Mouse (Mus musculus): ENCODE measurements around the gene Tshz2.
"Not testable (repeated sequence)": the region's sequence is repeated elsewhere in the genome, so short reads cannot be mapped to it uniquely, and the experiment has no call there.

Tshz2 gene

DNA sequence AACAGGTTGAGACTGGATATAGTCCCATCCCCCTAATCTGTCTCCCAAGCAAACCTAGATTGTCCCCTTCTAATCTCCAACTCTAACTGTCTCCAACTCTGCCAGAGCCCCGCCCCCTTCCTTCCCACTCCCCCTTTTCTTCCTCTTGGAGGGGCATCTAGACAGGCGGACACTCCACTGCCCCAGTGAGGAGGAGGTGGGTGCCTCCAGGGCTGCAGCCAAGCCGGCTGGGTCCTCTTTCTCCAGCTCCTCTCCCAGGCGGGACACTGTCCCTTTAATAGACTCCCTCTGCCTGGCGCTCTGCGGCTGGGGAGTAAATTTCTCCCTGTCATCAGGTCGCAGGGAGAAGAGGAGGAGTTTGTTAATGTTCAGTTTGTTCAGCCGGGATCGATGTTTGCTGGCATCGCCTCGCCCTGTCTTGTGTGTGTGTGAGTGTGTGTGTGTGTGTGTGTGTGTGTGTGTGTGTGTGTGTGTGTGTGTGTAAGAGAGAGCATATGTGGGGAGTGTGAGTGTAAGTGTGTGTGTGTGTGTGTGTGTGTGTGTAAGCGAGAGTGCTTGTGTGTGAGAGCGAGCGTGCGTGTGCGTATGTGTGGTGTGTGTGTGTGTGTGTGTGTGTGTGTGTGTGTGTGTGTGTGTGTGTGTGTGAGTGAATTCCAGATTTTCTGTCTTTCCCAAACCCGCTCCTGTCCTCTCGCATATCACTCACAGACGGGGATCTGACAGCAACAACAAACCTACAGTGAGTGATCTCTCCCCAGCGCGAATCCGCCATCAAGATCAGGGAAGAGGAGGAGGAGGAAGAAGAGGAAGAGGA lies at the start of gene Tshz2:
Gene Tshz2, plus strand, starts transcription at position 676 of the 814 bp plus-strand sequence.
- DNase-seq (ENCODE audit: low spot score) = no peak

- DNase-seq (ENCODE audit: low spot score) = no peak
These were observed 49.3 kb upstream of the Tshz2 start for GRCm38 (mm10) chr2:169583476-169583875.

GRCm38 (mm10) chr2:169584745-169585456 lies 47.9 kb upstream of the Tshz2 start:
- no peak for DNase-seq (ENCODE audit: low spot score)

- DNase-seq (ENCODE audit: low spot score) = no peak
These were observed 47.1 kb upstream of the Tshz2 start for GRCm38 (mm10) chr2:169585631-169586285.

DNA sequence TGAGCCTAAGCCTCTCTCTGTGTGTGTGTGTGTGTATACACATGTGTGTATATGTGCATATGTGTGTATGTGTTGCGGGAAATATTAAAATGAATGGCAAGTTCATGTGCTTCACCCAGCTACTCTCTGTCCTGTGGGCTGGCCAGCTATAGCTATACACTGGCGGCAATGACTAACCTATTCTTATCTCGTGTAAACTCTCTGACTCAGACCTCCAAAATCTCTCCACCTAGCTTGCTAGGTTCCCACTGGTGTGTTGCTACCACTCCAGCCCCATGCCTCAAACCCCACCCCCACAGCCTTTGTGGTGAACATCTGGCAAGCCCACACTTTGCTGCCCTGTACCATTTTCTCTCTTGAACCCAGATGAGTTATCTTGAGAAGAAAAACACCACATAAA lies 46.1 kb upstream of the Tshz2 start:
- no peak for DNase-seq (ENCODE audit: low spot score)

DNA sequence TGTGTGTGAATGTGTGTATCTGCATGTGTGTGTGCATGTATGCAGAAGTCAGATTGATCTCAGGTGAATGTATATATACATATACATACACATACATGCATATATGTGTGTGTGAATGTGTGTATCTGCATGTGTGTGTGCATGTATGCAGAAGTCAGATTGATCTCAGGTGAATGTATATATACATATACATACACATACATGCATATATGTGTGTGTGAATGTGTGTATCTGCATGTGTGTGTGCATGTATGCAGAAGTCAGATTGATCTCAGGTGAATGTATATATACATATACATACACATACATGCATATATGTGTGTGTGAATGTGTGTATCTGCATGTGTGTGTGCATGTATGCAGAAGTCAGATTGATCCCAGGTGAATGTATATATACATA lies 45.2 kb upstream of the Tshz2 start, which contains the start of gene Gm11011:
Gene Gm11011, minus strand, starts transcription at position 101 of the 400 bp plus-strand sequence.
- not testable (repeated sequence) for DNase-seq (ENCODE audit: low spot score)

DNA sequence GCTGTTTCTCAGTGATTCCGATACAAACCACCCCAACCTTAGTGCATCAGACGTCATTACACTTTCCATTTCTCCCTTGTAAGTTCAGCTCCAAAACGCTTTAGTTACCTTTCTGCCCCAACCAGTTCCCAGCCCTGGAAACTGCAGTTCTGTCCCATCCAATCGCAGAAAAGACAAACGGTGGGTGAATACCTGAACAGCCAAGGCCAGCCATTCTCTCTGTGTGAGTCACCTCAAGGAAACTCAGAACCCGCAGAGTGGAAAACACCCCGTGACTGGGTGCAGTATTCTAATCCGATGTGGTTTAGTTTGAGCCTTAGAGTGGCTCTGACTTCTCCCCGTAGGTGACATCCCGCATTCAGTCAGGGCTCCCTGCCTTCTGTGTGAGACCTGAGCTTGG lies 43.1 kb upstream of the Tshz2 start:
- DNase-seq (ENCODE audit: low spot score) = no peak

DNA sequence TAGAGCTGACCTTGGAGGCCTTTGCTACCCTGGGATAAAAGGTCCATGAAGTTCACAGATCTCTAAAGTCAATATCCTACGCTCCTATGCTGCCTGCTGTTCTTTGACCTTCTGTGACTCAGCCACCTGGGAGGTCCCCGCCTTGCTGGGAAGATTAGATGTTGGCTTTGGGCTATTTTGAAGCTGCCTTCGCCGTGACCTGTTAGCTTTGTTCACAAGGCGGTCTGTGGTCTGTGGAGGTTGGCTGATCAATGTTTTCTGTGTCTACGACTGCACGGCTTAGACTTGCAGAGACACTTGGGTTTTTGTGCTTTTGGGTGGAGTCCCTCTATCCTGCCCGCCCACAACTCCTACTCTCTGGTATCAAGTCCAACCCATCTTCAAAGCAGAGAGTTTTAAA lies 42.4 kb upstream of the Tshz2 start:
- DNase-seq (ENCODE audit: low spot score) = no peak

- no peak for DNase-seq (ENCODE audit: low spot score)
These were observed 39.1 kb upstream of the Tshz2 start for GRCm38 (mm10) chr2:169593742-169594141.

DNA sequence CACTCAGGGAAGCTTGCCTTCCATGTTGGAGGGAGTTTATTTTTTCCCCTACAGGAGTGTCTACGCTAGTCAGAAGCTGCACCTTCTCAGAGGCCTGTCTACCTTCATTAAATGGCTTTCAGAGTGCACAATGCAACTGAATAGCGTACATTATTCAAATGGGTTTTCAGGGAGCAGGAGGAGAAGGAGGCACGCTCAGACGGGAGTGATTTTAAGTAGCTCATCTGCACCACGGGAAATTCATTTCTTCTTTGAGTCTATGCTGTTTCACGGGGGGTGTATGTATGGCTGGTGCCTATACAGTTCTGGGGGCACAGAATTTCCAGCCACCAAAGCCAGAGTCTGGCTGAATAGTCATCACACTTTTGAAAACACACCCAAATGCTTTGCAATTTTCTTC lies 35.5 kb upstream of the Tshz2 start:
- DNase-seq (ENCODE audit: low spot score) = no peak

DNA sequence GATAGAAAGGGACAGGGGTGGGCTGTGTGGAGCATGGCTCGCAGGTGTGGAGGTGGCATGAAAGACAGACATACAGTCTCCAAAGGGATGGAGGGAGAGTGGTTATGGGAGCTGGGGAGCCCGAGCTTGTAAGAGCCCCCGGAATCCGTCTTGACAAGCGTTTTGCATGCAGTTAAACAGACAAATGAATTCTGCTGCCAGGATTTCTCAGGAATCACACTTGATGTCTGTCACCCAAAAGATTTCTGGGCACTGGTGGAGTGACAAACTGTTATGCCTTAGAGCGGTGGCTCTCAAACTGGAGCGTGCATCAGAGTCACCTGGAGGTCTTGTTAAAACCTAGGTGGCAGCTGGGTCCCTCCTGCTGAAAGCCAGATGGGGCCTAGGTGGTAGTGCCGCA lies 34.8 kb upstream of the Tshz2 start:
- no peak for DNase-seq (ENCODE audit: low spot score)

GRCm38 (mm10) chr2:169599591-169599990 lies 33.2 kb upstream of the Tshz2 start:
- no peak for DNase-seq (ENCODE audit: low spot score)

GRCm38 (mm10) chr2:169600163-169600562 lies 32.6 kb upstream of the Tshz2 start:
- DNase-seq (ENCODE audit: low spot score) = no peak

- no peak for DNase-seq (ENCODE audit: low spot score)
These were observed 25.7 kb upstream of the Tshz2 start for GRCm38 (mm10) chr2:169606901-169607678.

DNA sequence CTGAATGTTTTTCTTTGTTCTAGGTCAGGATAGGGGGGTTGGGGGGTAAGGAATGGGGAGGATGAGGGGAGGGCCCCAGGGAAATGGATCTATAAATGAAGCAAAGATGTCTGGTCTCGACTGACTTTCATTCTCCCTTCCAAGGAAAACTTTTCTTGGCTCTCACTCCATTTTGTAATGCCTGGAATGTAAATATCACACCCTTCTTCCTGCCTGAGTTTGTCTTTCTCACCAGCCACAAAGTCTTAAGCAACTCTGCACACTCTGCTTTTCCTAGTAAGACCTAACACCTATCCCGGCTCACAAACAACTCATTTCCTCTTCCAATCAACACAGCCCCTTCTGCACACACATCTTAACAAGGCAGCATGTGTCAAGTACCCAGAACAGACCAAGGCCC lies 25.0 kb upstream of the Tshz2 start:
- DNase-seq (ENCODE audit: low spot score) = no peak

- no peak for DNase-seq (ENCODE audit: low spot score)
These were observed 22.9 kb upstream of the Tshz2 start for GRCm38 (mm10) chr2:169609956-169610355.

DNA sequence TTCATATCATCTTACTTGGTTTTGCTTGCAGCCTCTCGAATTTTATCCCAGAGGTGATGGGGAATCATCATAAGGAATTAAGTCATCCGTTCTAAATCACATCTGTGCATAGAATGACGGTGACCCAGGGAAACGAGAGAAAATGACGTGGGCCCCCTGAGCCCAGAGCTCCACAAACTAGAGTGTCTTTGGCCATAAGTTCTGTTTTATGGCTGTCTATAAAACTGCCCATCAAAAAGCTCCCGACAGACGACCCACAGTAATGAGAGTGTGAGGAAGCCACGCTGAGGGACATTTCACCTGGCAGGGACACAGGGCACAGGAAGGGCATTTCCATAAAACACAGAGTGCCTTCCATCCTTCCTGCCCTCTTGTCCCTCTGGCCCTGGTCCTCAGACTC lies 21.9 kb upstream of the Tshz2 start:
- no peak for DNase-seq (ENCODE audit: low spot score)

- DNase-seq (ENCODE audit: low spot score) = no peak
These were observed 21.3 kb upstream of the Tshz2 start for GRCm38 (mm10) chr2:169611557-169611956.

DNA sequence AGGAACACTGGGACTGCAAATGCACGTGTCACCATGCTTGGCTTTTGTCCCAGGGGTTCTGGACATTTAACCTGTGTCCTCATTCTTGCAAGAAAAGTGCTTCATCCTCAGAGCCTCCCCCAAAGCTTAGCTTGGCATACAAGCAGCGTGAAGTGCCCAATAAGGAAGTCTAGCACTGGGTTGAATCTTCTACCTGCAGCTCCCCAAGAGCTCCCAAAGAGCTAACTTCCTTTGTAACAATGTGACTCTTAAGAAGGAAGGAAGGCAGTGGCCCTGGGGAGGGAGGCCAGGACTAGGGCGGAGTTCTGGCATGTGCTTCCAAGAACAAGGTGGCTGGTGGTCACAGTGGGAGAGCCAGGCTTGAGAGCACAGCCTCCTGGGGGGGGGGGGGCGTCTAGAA lies 18.1 kb upstream of the Tshz2 start:
- no peak for DNase-seq (ENCODE audit: low spot score)

DNA sequence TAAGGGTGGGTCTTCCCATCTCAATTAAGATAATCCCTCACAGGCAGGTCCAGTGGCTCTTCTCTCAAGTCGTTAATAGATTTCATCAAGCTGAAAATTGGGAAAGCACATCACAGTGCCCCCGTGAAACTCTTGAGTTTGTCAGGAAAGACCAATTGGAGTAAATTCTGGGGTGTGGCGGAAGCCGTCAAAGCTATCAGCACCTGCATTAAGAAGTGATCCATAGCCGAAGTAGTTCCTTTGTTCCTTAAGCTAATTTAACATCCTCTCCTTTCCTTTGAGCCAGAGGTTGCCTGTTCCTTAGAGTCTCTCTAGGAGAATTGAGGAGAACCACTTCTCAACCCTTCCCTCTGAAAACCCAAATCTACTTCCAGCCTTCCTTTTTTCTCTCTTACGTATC lies 16.8 kb upstream of the Tshz2 start:
- no peak for DNase-seq (ENCODE audit: low spot score)

- DNase-seq (ENCODE audit: low spot score) = no peak
These were observed 11.6 kb upstream of the Tshz2 start for GRCm38 (mm10) chr2:169621201-169621710.

DNA sequence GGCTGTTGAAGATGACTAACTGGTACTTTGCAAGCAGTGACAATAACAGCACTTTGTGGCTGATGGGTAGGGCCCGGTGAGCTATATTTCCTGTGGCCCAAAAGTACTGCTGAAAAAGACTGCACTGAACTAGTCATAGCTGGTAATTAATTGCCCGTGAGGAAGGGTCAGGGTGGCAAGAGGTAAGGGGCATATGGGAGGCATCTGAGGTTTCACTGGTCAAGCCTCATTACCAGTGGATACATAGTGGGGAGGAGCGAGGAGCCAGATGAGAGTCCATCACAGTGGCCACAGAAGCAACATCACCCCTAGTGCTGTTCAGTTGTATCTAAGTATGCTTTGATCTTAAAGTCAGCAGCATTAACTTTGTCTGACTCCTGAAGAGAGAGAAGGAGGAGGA lies 2.7 kb upstream of the Tshz2 start:
- no peak for DNase-seq (ENCODE audit: low spot score)

All from c-Kit-positive CD71-positive TER-119-positive erythroid progenitor cells, embryonic 14.5 days (primary cell).